Mouse (Mus musculus): ENCODE data around the gene Tbrg4. TPM values are rescaled to one million over a fixed set of nuclear protein-coding genes. Genes with fewer than 3 reads are reported as not detected.

The Tbrg4 gene
- total RNA-seq, 1 experiment from 2014 or later: 60.7 TPM

GRCm38 (mm10) chr11:6623704-6624103 lies 2.2 kb downstream of the Tbrg4 start:
- no peak for DNase-seq

- DNase-seq: no peak
These were observed 10.3 kb downstream of the Tbrg4 start for GRCm38 (mm10) chr11:6615250-6616205.

- DNase-seq: no peak
These were observed 20.1 kb downstream of the Tbrg4 start, which contains the start of gene Nacad for GRCm38 (mm10) chr11:6605491-6606399. Gene Nacad (minus strand): TSS chr11:6606053.

GRCm38 (mm10) chr11:6605021-6605481 lies 20.8 kb downstream of the Tbrg4 start:
- no peak for DNase-seq

- no peak for DNase-seq
These were observed 21.3 kb downstream of the Tbrg4 start for GRCm38 (mm10) chr11:6604604-6604936.

- peak; percentile 55 for DNase-seq
These were observed 21.8 kb downstream of the Tbrg4 start for GRCm38 (mm10) chr11:6603887-6604603.

GRCm38 (mm10) chr11:6603224-6603623 lies 22.6 kb downstream of the Tbrg4 start:
- no peak for DNase-seq

GRCm38 (mm10) chr11:6602662-6603061 lies 23.2 kb downstream of the Tbrg4 start:
- no peak for DNase-seq

GRCm38 (mm10) chr11:6601649-6602480 lies 24.0 kb downstream of the Tbrg4 start:
- no peak for DNase-seq

GRCm38 (mm10) chr11:6600284-6600944 lies 25.5 kb downstream of the Tbrg4 start:
- no peak for DNase-seq

- DNase-seq: no peak
These were observed 26.0 kb downstream of the Tbrg4 start for GRCm38 (mm10) chr11:6599831-6600230.

GRCm38 (mm10) chr11:6599011-6599681 lies 26.7 kb downstream of the Tbrg4 start:
- DNase-seq: no peak

GRCm38 (mm10) chr11:6598191-6598889 lies 27.5 kb downstream of the Tbrg4 start:
- DNase-seq: no peak

GRCm38 (mm10) chr11:6597523-6597922 lies 28.3 kb downstream of the Tbrg4 start:
- no peak for DNase-seq

- DNase-seq: no peak
These were observed 29.3 kb downstream of the Tbrg4 start for GRCm38 (mm10) chr11:6596616-6597015.

GRCm38 (mm10) chr11:6596205-6596604 lies 29.7 kb downstream of the Tbrg4 start:
- no peak for DNase-seq

GRCm38 (mm10) chr11:6595339-6595738 lies 30.5 kb downstream of the Tbrg4 start:
- no peak for DNase-seq

GRCm38 (mm10) chr11:6594845-6595244 lies 31.0 kb downstream of the Tbrg4 start:
- no peak for DNase-seq

- no peak for DNase-seq
These were observed 32.5 kb downstream of the Tbrg4 start for GRCm38 (mm10) chr11:6593406-6593805.

All from adrenal gland, postnatal 25 days (tissue).